ENCODE assay signal across 8 mouse cellular contexts in genomic region chr13:73846589-73847464, GRCm38 (mm10). TPM values are rescaled to one million over a fixed set of nuclear protein-coding genes. Genes with fewer than 3 reads are reported as not detected.
DNase-seq lines count a peak whose midpoint lies in the region; ATAC-seq and TF ChIP-seq lines count a peak whose summit lies in the region.

No protein-coding gene starts in this region.

- no peaks in the 10 kb centered on the region for H3K9me3 ChIP-seq in forebrain, embryonic 14.5 days (replicated peaks; ENCODE audit: control insufficient read depth, low read length)
- no peaks in the 10 kb centered on the region for H3K9me3 ChIP-seq in kidney, embryonic 16.5 days (ENCODE audit: low read length)
- no peaks in the 10 kb centered on the region for H3K9me3 ChIP-seq in midbrain, embryonic 13.5 days

- DNase-seq in heart, adult 2 months = peak; percentile 21 to 51
- no peak for DNase-seq in heart, postnatal 25 days (ENCODE audit: low spot score)
- DNase-seq in T-cell, adult 2 months (ENCODE audit: low spot score) = peak; percentile 5
- DNase-seq in forebrain, embryonic 14.5 days (ENCODE audit: low spot score) = peak; percentile 18
- peak; percentile 33 to 43 for DNase-seq in thymus, postnatal 36 days
- no peak for DNase-seq in cerebellum, adult 11-12 months

- peak overlapping the region; percentile 86 for H3K4me2 ChIP-seq in forebrain, embryonic 14.5 days (ENCODE audit: low read length)
- H3K4me2 ChIP-seq in kidney, embryonic 16.5 days (replicated peaks; ENCODE audit: low read depth, low read length) = peak overlapping the region; percentile 95
- peak overlapping the region; percentile 85 for H3K4me2 ChIP-seq in midbrain, embryonic 13.5 days (replicated peaks)

- H3K79me2 ChIP-seq in heart, adult 2 months (replicated peaks; ENCODE audit: control insufficient read depth, insufficient read depth, low read length) = no peaks in the 10 kb centered on the region

- 0 out of 2 replicates have a peak overlapping the region, but pooled peaks have one; percentile 31 for H3K27ac ChIP-seq in heart, adult 2 months
- H3K27ac ChIP-seq in forebrain, embryonic 14.5 days (ENCODE audit: low read depth, low read length) = no peak overlapping the region
- H3K27ac ChIP-seq in kidney, embryonic 16.5 days (ENCODE audit: low read length) = no peak overlapping the region
- no peak overlapping the region for H3K27ac ChIP-seq in midbrain, embryonic 13.5 days

- 5% methylated on average over 61 of the region's 65 CpGs for WGBS in heart, adult 2 months
- WGBS in forebrain, embryonic 14.5 days = under 1% methylated on average over 62 of the region's 65 CpGs
- WGBS in kidney, embryonic 16.5 days = under 1% methylated on average over 59 of the region's 65 CpGs
- 1% methylated on average over 62 of the region's 65 CpGs for WGBS in midbrain, embryonic 13.5 days

- TF ChIP-seq CTCF in heart, adult 2 months (IDR thresholded peaks at IDR 0.05) = no peak

- no peaks in the 10 kb centered on the region for H3K36me3 ChIP-seq in heart, adult 2 months (ENCODE audit: control insufficient read depth, insufficient read depth, low read length)
- H3K36me3 ChIP-seq in forebrain, embryonic 14.5 days (ENCODE audit: control insufficient read depth, insufficient read depth, low read length) = no peaks in the 10 kb centered on the region
- H3K36me3 ChIP-seq in kidney, embryonic 16.5 days (ENCODE audit: insufficient read depth, low read length) = no peaks in the 10 kb centered on the region
- H3K36me3 ChIP-seq in midbrain, embryonic 13.5 days = no peaks in the 10 kb centered on the region

- TF ChIP-seq POLR2A in heart, adult 2 months (IDR thresholded peaks at IDR 0.05; ENCODE audit: insufficient read depth, low read depth, low read length) = no peak

- intact Hi-C loops in heart, adult 2 months (cut with DNase I) = no loop called here
- intact Hi-C loops in heart, postnatal 25 days (cut with DNase I) = no loop called here

- H3K4me3 ChIP-seq in heart, adult 2 months = peak overlapping the region; percentile 54
- peak overlapping the region; percentile 55 for H3K4me3 ChIP-seq in forebrain, embryonic 14.5 days (ENCODE audit: low read depth, low read length)
- H3K4me3 ChIP-seq in kidney, embryonic 16.5 days (ENCODE audit: low read length) = peak overlapping the region; percentile 65
- peak overlapping the region; percentile 63 for H3K4me3 ChIP-seq in midbrain, embryonic 13.5 days (replicated peaks)

- ATAC-seq in forebrain, embryonic 14.5 days = peak; percentile 76
- ATAC-seq in kidney, embryonic 16.5 days (ENCODE audit: low FRiP score, low TSS enrichment) = peak; percentile 78
- ATAC-seq in midbrain, embryonic 13.5 days = peak; percentile 83

- H3K27me3 ChIP-seq in heart, adult 2 months (ENCODE audit: control insufficient read depth, insufficient read depth, low read length) = peaks cover 3% of the 10 kb centered on the region; the same call in 1 of the 2 replicates
- peaks cover 7% of the 10 kb centered on the region; the same call in 1 of the 2 replicates for H3K27me3 ChIP-seq in forebrain, embryonic 14.5 days (replicated peaks; ENCODE audit: control insufficient read depth, insufficient read depth, low read length)
- H3K27me3 ChIP-seq in kidney, embryonic 16.5 days (ENCODE audit: insufficient read depth, low read length) = peaks cover 18% of the 10 kb centered on the region
- H3K27me3 ChIP-seq in midbrain, embryonic 13.5 days = peaks cover 71% of the 10 kb centered on the region

- H3K9ac ChIP-seq in heart, adult 2 months (ENCODE audit: low read depth, low read length) = peak overlapping the region; percentile 67
- H3K9ac ChIP-seq in forebrain, embryonic 14.5 days (ENCODE audit: low read length) = peak overlapping the region; percentile 65
- peak overlapping the region; percentile 75 for H3K9ac ChIP-seq in kidney, embryonic 16.5 days (replicated peaks; ENCODE audit: low read length)
- H3K9ac ChIP-seq in midbrain, embryonic 13.5 days (replicated peaks) = peak overlapping the region; percentile 66

- H3K4me1 ChIP-seq in heart, adult 2 months (ENCODE audit: control insufficient read depth, insufficient read depth, low read length) = no peaks in the 10 kb centered on the region
- no peaks in the 10 kb centered on the region for H3K4me1 ChIP-seq in forebrain, embryonic 14.5 days (ENCODE audit: control insufficient read depth, insufficient read depth, low read length)
- H3K4me1 ChIP-seq in kidney, embryonic 16.5 days (ENCODE audit: insufficient read depth, low read length) = peaks cover 4% of the 10 kb centered on the region; the same call in 1 of the 2 replicates
- H3K4me1 ChIP-seq in midbrain, embryonic 13.5 days (replicated peaks) = peaks cover 14% of the 10 kb centered on the region; the same call in 1 of the 2 replicates

- no peak for TF ChIP-seq EP300 in heart, adult 2 months (IDR thresholded peaks at IDR 0.05; ENCODE audit: insufficient read depth, low read depth, low read length)

RNA-seq across cellular contexts. Expression of gene Nkd2, which starts 0.6 kb away (rescaled TPM):
- total RNA-seq in heart, adult 2 months (2021) = 1 to 10 TPM; 1.2 to 2.3 TPM
- 1.9 and 2.3 TPM in 2 replicates for polyA plus RNA-seq in heart, adult 2 months (2012; rRNA removed)
- 1 to 10 TPM; 1.2 TPM for total RNA-seq in heart, postnatal 25 days (2021)
- polyA plus RNA-seq in forebrain, embryonic 14.5 days (2014; fragmentation: Nextera tagmentation; extraction: Ambion mirVana) = 6.2 and 8.5 TPM in 2 replicates
- polyA plus RNA-seq in kidney, embryonic 16.5 days (2015; fragmentation: Nextera tagmentation; extraction: Ambion mirVana) = 7.8 and 8.2 TPM in 2 replicates
- 7.2 and 7.6 TPM in 2 replicates for polyA plus RNA-seq in midbrain, embryonic 13.5 days (2015; fragmentation: Nextera tagmentation; extraction: Ambion mirVana)

Comparison
In these comparisons a context has a peak if more than half of its experiments do, and no peak if none do; other contexts are left out.
1. DNase-seq: peak in heart, adult 2 months (2 of 2), T-cell, adult 2 months (single experiment), forebrain, embryonic 14.5 days (single experiment) and thymus, postnatal 36 days (2 of 2); none in heart, postnatal 25 days (single experiment) and cerebellum, adult 11-12 months (single experiment).
2. Peak in every context shown above with its lines, with median percentiles within 50 percentile points of each other: H3K4me3 ChIP-seq, H3K9ac ChIP-seq, ATAC-seq and H3K4me2 ChIP-seq.